Mouse (Mus musculus) T-helper 17 cell (primary cell): Measurements from ENCODE around the gene Gm5485.

ENCODE experiments used
- in situ Hi-C, 2 experiments: fragments of 300-600 bp; cut with MboI, MseI; formaldehyde crosslinking; loops; 1 replicate in 1 of 2; 2 replicates in 1 of 2; pipeline ENCODE4 v1.15.1; 2025; ENCODE audit warnings: high pct_unique_total_duplicates in 2 of 2

The Gm5485 gene

GRCm38 (mm10) chr16:48373711-48374485 lies 38.3 kb downstream of the Gm5485 start:
- in situ Hi-C loops: no loop called here

DNA sequence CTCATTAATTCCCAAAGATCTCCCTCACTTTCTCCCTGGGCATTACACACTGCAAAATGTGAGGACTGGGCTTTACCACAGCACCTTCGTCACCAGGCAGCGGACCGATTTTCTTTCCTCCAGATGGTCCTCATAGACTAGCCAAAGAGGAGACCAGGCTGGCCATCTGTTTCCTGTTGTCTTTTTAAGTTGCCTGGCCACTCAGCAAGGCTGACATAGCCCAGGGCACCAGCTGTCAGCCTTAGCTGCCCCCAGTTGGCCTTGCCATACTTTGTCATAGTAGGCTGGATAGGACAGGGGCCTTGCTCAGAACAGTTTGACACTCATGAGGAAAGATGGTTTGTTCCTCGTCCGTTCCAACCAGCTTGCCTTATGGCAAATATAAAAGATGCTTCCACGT lies 39.8 kb downstream of the Gm5485 start:
- in situ Hi-C loops: no loop called here

- in situ Hi-C loops: no loop called here
These were observed 44.1 kb downstream of the Gm5485 start for GRCm38 (mm10) chr16:48368096-48368495.

DNA sequence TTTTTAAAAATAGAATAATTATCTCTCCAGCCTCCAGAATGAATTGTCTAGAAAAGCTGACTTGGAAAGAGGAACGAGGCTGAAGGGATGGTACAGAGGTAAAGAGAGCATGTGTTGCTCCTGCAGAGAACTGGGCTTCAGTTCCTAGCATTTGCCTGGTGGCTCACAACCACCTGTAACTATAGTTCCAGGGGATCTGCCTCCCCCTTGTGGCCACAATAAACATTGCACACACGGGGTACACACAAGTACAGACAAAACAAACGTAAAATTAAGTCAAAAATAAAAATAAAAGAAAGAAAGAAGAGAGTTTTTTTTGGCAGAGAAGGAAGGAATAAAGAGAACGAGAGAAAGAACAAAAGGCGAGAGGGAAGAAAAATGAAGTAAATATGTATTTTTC lies 45.4 kb downstream of the Gm5485 start:
- in situ Hi-C loops: no loop called here

- in situ Hi-C loops: no loop called here
These were observed 51.3 kb downstream of the Gm5485 start for GRCm38 (mm10) chr16:48360887-48361286.

DNA sequence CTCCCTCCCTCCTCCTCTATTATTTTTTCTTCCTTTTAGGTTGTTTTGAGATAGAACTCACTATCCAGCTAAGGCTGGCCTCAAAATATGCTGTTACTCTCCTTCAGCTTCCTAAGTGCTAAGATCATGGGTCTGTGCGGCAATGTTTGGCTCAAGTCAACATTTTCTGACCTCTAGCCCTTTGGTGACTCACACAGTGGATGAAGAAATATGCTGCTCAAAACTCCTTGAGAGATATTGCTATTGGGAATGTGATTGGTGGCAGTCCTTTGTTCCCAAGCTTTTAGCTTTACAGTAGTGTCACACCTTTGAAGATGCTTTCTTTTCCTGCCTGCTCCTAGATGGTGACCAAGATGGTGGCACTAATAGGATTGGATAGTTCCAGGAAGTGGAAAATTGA lies 55.8 kb downstream of the Gm5485 start:
- in situ Hi-C loops: no loop called here

DNA sequence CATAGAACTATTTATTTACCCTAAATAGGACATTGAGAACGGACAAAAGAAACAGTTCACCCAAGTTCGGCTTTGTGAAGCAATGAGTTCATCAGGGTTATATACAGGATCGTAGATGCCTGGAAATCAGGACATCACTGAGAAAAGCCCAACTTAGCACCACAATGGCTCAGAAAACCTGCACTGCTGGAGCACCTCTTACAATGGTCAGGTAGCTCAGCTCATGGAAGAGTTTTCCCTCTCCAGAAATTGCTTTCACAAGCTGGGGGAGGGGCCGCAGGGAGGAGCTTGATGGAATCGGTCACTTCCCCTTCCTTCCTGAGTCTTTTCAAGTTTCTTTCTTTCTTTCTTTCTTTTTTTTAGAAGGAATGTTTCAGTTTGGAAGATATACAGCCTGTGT lies 56.5 kb downstream of the Gm5485 start:
- in situ Hi-C loops: no loop called here
